Mouse (Mus musculus) ES-Bruce4 (cell line): ENCODE measurements at regions not wholly inside any gene's neighbourhood (a gene's known extent, or its start where the extent isn't known, plus 50 kb on each side); places are given as distances from the start of the nearest gene placed in this dataset.

Source experiments
- H3K27ac ChIP-seq: 2 replicates; pipeline ENCODE4 v1.5.1; 2012; ENCODE audit warnings: low read length, inconsistent platforms; ENCODE audit not compliant: insufficient read depth
- H3K27me3 ChIP-seq: 2 replicates; pipeline ENCODE4 v1.6.1; 2012; ENCODE audit warnings: mild to moderate bottlenecking, low read length, inconsistent platforms; ENCODE audit not compliant: control insufficient read depth, poor library complexity, insufficient read depth, severe bottlenecking
- H3K36me3 ChIP-seq: 2 replicates; pipeline ENCODE4 v1.6.1; 2012; ENCODE audit warnings: inconsistent platforms, mild to moderate bottlenecking, low read length, moderate library complexity; ENCODE audit not compliant: control insufficient read depth, poor library complexity, insufficient read depth, severe bottlenecking
- H3K4me1 ChIP-seq: one replicate; pipeline ENCODE4 v1.8.1; 2011; ENCODE audit warnings: low read length; ENCODE audit not compliant: control insufficient read depth, insufficient read depth
- H3K4me3 ChIP-seq: 2 replicates; pipeline ENCODE4 v1.5.1; 2011; ENCODE audit warnings: low read depth, mild to moderate bottlenecking, low read length
- H3K9ac ChIP-seq: 2 replicates; pipeline ENCODE4 v1.6.1; 2012; ENCODE audit warnings: low read depth, mild to moderate bottlenecking, inconsistent platforms; ENCODE audit not compliant: poor library complexity, severe bottlenecking
- H3K9me3 ChIP-seq: replicated peaks from 2 replicates; pipeline ENCODE4 v1.6.1; 2012; ENCODE audit warnings: mild to moderate bottlenecking, low read length, inconsistent platforms; ENCODE audit not compliant: control insufficient read depth, poor library complexity, insufficient read depth, severe bottlenecking
- CTCF ChIP-seq: IDR thresholded peaks from one replicate; pipeline ENCODE4 v1.8.1; 2011; ENCODE audit warnings: low read depth, low read length
- EP300 ChIP-seq: IDR thresholded peaks from 2 replicates; pipeline ENCODE4 v1.6.1; 2011; ENCODE audit warnings: low read depth, low read length; ENCODE audit not compliant: insufficient read depth
- POLR2A ChIP-seq: IDR thresholded peaks from one replicate; pipeline ENCODE4 v1.8.1; 2011; ENCODE audit warnings: low read length; ENCODE audit not compliant: insufficient read depth

DNA sequence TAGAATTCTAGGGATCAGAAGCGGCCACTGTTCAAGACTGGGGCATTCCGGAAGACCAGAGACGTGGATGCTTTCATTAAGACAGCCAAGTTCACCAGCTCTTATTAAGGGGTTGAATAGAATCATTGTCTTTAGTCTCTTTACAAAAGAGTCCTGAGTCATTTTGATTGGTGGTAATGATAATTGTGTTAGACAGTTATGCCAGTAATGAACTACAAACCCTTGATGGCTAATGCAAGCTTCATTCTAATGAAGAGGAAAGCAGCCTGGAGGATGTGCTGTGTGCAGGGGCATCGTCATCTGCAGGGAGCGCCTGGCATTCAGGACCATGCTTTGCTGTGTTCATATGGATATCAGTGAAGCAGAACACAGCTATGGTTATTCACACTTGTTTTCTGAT lies 70.3 kb upstream of the Lyplal1 start:
- no peaks in the 10 kb centered on the region for H3K36me3 ChIP-seq
- H3K9me3 ChIP-seq: no peaks in the 10 kb centered on the region
- no peaks in the 10 kb centered on the region for H3K4me1 ChIP-seq
- H3K27me3 ChIP-seq: no peaks in the 10 kb centered on the region; the same call in 1 of the 2 replicates
- no peak overlapping the region for H3K9ac ChIP-seq
- no peak overlapping the region for H3K27ac ChIP-seq
- no peak for TF ChIP-seq CTCF
- no peak for TF ChIP-seq EP300
- no peak for TF ChIP-seq POLR2A
- H3K4me3 ChIP-seq: no peak overlapping the region

DNA sequence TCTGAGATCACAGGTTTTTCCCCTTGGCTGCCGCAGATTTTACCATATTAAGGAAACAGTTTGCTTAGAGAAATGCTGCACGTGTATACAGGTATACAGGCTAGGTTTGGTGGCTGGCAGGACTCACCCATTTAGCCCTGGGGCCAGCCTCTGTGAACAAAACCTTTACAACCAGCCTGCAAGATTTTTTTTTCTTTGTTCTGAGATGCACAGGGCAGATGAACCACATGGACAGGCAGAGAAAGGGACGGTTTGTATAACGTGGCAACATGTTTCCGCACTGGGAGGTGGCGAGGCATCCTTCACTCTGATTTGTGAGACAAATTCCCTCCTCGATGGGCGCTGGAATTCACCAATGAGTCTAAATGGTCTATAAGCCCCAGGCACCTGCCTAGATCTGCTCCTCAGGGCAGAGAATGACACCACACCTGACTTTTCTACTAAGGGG lies 66.1 kb upstream of the Lyplal1 start:
- Histone ChIP-seq H3K4me1 (no peaks in the 10 kb centered on the region), H3K9me3 (no peaks in the 10 kb centered on the region), H3K27ac (no peak overlapping the region), H3K4me3 (no peak overlapping the region), H3K9ac (no peak overlapping the region), H3K36me3 (no peaks in the 10 kb centered on the region), H3K27me3 (no peaks in the 10 kb centered on the region; the same call in none of the 2 replicates)
- TF ChIP-seq EP300 (no peak), CTCF (no peak), POLR2A (no peak)

GRCm38 (mm10) chr1:186182498-186183203 lies 65.5 kb upstream of the Lyplal1 start:
- Histone ChIP-seq H3K4me3 (no peak overlapping the region), H3K36me3 (no peaks in the 10 kb centered on the region), H3K27me3 (no peaks in the 10 kb centered on the region; the same call in 1 of the 2 replicates), H3K27ac (no peak overlapping the region), H3K4me1 (no peaks in the 10 kb centered on the region), H3K9me3 (no peaks in the 10 kb centered on the region), H3K9ac (no peak overlapping the region)
- TF ChIP-seq EP300: no peak
- no peak for TF ChIP-seq CTCF
- TF ChIP-seq POLR2A: no peak

- H3K9ac ChIP-seq: no peak overlapping the region
- H3K27me3 ChIP-seq: no peaks in the 10 kb centered on the region; the same call in 1 of the 2 replicates
- no peak overlapping the region for H3K4me3 ChIP-seq
- no peak overlapping the region for H3K27ac ChIP-seq
- H3K4me1 ChIP-seq: no peaks in the 10 kb centered on the region
- H3K36me3 ChIP-seq: no peaks in the 10 kb centered on the region
- no peaks in the 10 kb centered on the region for H3K9me3 ChIP-seq
- no peak for TF ChIP-seq EP300
- no peak for TF ChIP-seq CTCF
- TF ChIP-seq POLR2A: no peak
Measured at GRCm38 (mm10) chr1:186177019-186177418, 59.9 kb upstream of the Lyplal1 start.

DNA sequence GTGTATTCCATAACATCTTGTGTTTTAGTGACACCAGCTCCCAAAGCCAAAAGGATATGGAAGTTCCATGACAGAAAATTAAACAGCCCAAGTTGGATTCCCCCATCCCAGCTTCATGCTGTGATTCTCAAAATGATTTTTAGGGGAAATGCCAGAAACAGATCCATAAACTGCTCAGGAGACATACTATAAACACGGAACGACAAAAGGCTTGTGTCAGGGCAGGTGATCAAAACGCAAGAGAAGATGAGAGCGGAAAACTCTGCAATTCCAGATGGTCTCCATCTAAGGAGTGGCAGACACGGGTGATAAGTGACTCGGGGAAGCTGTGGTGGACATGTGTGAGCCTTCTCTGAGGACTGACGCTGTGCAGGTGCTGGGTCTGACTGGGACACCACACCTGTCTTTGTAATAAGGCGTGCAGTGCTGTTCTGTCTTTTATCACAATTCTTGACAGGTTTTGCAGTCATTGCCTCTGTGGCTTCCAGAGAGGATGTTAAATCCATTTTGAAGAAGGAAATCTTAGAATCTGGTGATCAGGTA lies 56.4 kb upstream of the Lyplal1 start:
- no peak overlapping the region for H3K9ac ChIP-seq

GRCm38 (mm10) chr1:186171691-186172090 lies 54.6 kb upstream of the Lyplal1 start:
- H3K9ac ChIP-seq: no peak overlapping the region
- no peak overlapping the region for H3K4me3 ChIP-seq
- no peaks in the 10 kb centered on the region for H3K9me3 ChIP-seq
- H3K4me1 ChIP-seq: no peaks in the 10 kb centered on the region
- no peaks in the 10 kb centered on the region for H3K36me3 ChIP-seq
- H3K27me3 ChIP-seq: no peaks in the 10 kb centered on the region; the same call in 1 of the 2 replicates
- no peak overlapping the region for H3K27ac ChIP-seq
- no peak for TF ChIP-seq EP300
- TF ChIP-seq CTCF: no peak
- no peak for TF ChIP-seq POLR2A

More for the DNA sequence above, 56.4 kb upstream of the Lyplal1 start:
- Histone ChIP-seq H3K4me1 (no peaks in the 10 kb centered on the region), H3K27ac (no peak overlapping the region), H3K27me3 (no peaks in the 10 kb centered on the region; the same call in 1 of the 2 replicates), H3K9me3 (no peaks in the 10 kb centered on the region), H3K36me3 (no peaks in the 10 kb centered on the region), H3K4me3 (no peak overlapping the region)
- TF ChIP-seq POLR2A: no peak
- no peak for TF ChIP-seq CTCF
